ENCODE assay signal across 9 mouse cellular contexts in genomic region chr2:164979749-164980148, GRCm38 (mm10). TPM values are rescaled to one million over a fixed set of nuclear protein-coding genes. Genes with fewer than 3 reads are reported as not detected.
DNase-seq lines count a peak whose midpoint lies in the region; ATAC-seq and TF ChIP-seq lines count a peak whose summit lies in the region.
"Had no signal": no experiment of that assay in that cellular context is flagged by ENCODE, and none has a peak within 500 bp of the region (broad histone marks: within the 10 kb centered on the region; RNA-seq: fewer than 3 reads in every experiment).

No protein-coding gene starts in this region.

- H3K9ac ChIP-seq in hindbrain, embryonic 11.5 days (ENCODE audit: low read depth, low read length), result no peak overlapping the region
- no peak overlapping the region for H3K9ac ChIP-seq in hindbrain, embryonic 14.5 days
- H3K9ac ChIP-seq in CH12.LX (ENCODE audit: insufficient read depth, low read depth), result no peak overlapping the region
- no peak overlapping the region for H3K9ac ChIP-seq in lung, embryonic 14.5 days
- H3K9ac ChIP-seq: liver, embryonic 15.5 days had no signal

- H3K4me3 ChIP-seq in hindbrain, embryonic 11.5 days (ENCODE audit: low read depth, low read length), result no peak overlapping the region
- no peak overlapping the region for H3K4me3 ChIP-seq in hindbrain, embryonic 14.5 days (replicated peaks; ENCODE audit: low read length)
- H3K4me3 ChIP-seq in CH12.LX (replicated peaks in 1 of 3; ENCODE audit: low read depth in 2 of 3, low read length in 2 of 3, poor library complexity in 1 of 3), result no peak overlapping the region
- no peak overlapping the region for H3K4me3 ChIP-seq in lung, embryonic 14.5 days (ENCODE audit: low read depth, low read length)
- H3K4me3 ChIP-seq: liver, embryonic 15.5 days had no signal

- WGBS in hindbrain, embryonic 11.5 days, result 24% methylated on average over 7 of the region's 7 CpGs
- 24% methylated on average over 7 of the region's 7 CpGs for WGBS in hindbrain, embryonic 14.5 days
- 17% methylated on average over 7 of the region's 7 CpGs for WGBS in lung, embryonic 14.5 days

- no peak overlapping the region for H3K27ac ChIP-seq in hindbrain, embryonic 11.5 days (ENCODE audit: low read depth, low read length)
- H3K27ac ChIP-seq in hindbrain, embryonic 14.5 days, result no peak overlapping the region
- H3K27ac ChIP-seq in CH12.LX (ENCODE audit: insufficient read depth, low read depth), result no peak overlapping the region
- no peak overlapping the region for H3K27ac ChIP-seq in lung, embryonic 14.5 days (ENCODE audit: low read depth)
- H3K27ac ChIP-seq: liver, embryonic 15.5 days had no signal

- TF ChIP-seq EP300 in CH12.LX (IDR thresholded peaks at IDR 0.05; ENCODE audit: low read length), result no peak

- no peak for TF ChIP-seq POLR2A in CH12.LX (IDR thresholded peaks at IDR 0.05; ENCODE audit: low read depth, low read length)

- no peaks in the 10 kb centered on the region for H3K79me2 ChIP-seq in CH12.LX (replicated peaks; ENCODE audit: control insufficient read depth, extremely low read depth, insufficient read depth, poor library complexity, severe bottlenecking)

- H3K36me3 ChIP-seq in hindbrain, embryonic 11.5 days (ENCODE audit: control insufficient read depth, insufficient read depth, low read length), result no peaks in the 10 kb centered on the region
- H3K36me3 ChIP-seq in hindbrain, embryonic 14.5 days (replicated peaks; ENCODE audit: control insufficient read depth, insufficient read depth), result peaks cover 34% of the 10 kb centered on the region
- H3K36me3 ChIP-seq in CH12.LX (replicated peaks in 1 of 2; ENCODE audit: control insufficient read depth in 1 of 2, insufficient read depth in 1 of 2, low read length in 1 of 2), result no peaks in the 10 kb centered on the region
- H3K36me3 ChIP-seq in lung, embryonic 14.5 days (ENCODE audit: insufficient read depth), result no peaks in the 10 kb centered on the region
- H3K36me3 ChIP-seq: liver, embryonic 15.5 days had no signal

- intact Hi-C loops in left cerebral cortex, postnatal 25 days (cut with DNase I), result no loop called here

- H3K4me1 ChIP-seq in hindbrain, embryonic 11.5 days (replicated peaks; ENCODE audit: control insufficient read depth, insufficient read depth, low read length), result no peaks in the 10 kb centered on the region
- H3K4me1 ChIP-seq in hindbrain, embryonic 14.5 days (replicated peaks; ENCODE audit: control insufficient read depth, insufficient read depth, low read length), result no peaks in the 10 kb centered on the region
- H3K4me1 ChIP-seq in CH12.LX (ENCODE audit: control insufficient read depth in 1 of 2, insufficient read depth in 2 of 2), result peaks cover 0 to 3% of the 10 kb centered on the region in 2 experiments; a peak in 2 of 4 replicates
- H3K4me1 ChIP-seq in lung, embryonic 14.5 days (ENCODE audit: insufficient read depth), result no peaks in the 10 kb centered on the region
- H3K4me1 ChIP-seq: liver, embryonic 15.5 days had no signal

- no peak overlapping the region for H3K4me2 ChIP-seq in hindbrain, embryonic 11.5 days (replicated peaks; ENCODE audit: low read depth, low read length)
- no peak overlapping the region for H3K4me2 ChIP-seq in hindbrain, embryonic 14.5 days (replicated peaks)
- H3K4me2 ChIP-seq in CH12.LX (ENCODE audit: insufficient read depth, low read depth, poor library complexity, severe bottlenecking), result no peak overlapping the region
- no peak overlapping the region for H3K4me2 ChIP-seq in lung, embryonic 14.5 days
- H3K4me2 ChIP-seq: liver, embryonic 15.5 days had no signal

- dilution Hi-C loops in CH12.LX (cut with MboI; ENCODE audit: extremely low pct_ligation_motif_present, extremely low pct_unique_long_range_greater_than_20kb, low sequenced_read_pairs), result no loop called here

- peak; percentile 71 for DNase-seq in hindbrain, embryonic 11.5 days (ENCODE audit: low spot score)
- no peak for DNase-seq in hindbrain, embryonic 14.5 days (ENCODE audit: low spot score)
- DNase-seq in CH12.LX (ENCODE audit: extremely low read depth), result peak; percentile 72
- peak; percentile 64 to 78 for DNase-seq in adrenal gland, postnatal 36 days
- DNase-seq in lung, embryonic 14.5 days, result peak; percentile 91
- DNase-seq in left cerebral cortex, postnatal 25 days (ENCODE audit: low spot score in 2 of 2), result no peak
- no peak for DNase-seq in frontal cortex, postnatal 25 days (ENCODE audit: low spot score in 2 of 2)

- H3K9me3 ChIP-seq in hindbrain, embryonic 11.5 days (ENCODE audit: control insufficient read depth, low read length), result no peaks in the 10 kb centered on the region
- H3K9me3 ChIP-seq in hindbrain, embryonic 14.5 days (ENCODE audit: control insufficient read depth, low read length), result no peaks in the 10 kb centered on the region
- H3K9me3 ChIP-seq in CH12.LX (replicated peaks; ENCODE audit: low read length), result no peaks in the 10 kb centered on the region
- no peaks in the 10 kb centered on the region for H3K9me3 ChIP-seq in lung, embryonic 14.5 days (ENCODE audit: low read depth, low read length)
- H3K9me3 ChIP-seq: liver, embryonic 15.5 days had no signal

- no peak for TF ChIP-seq RAD21 in CH12.LX (IDR thresholded peaks at IDR 0.05; ENCODE audit: low read depth, low read length)

- 0 out of 2 replicates have a peak, but pooled peaks cover 6% of the 10 kb centered on the region for H3K27me3 ChIP-seq in hindbrain, embryonic 11.5 days (ENCODE audit: control insufficient read depth, insufficient read depth, low read length)
- no peaks in the 10 kb centered on the region for H3K27me3 ChIP-seq in hindbrain, embryonic 14.5 days (ENCODE audit: control insufficient read depth, insufficient read depth, low read length)
- H3K27me3 ChIP-seq in CH12.LX (replicated peaks), result peaks cover 57% of the 10 kb centered on the region
- no peaks in the 10 kb centered on the region for H3K27me3 ChIP-seq in lung, embryonic 14.5 days (ENCODE audit: insufficient read depth, low read length)

- in situ Hi-C loops in CH12.LX (cut with MboI; ENCODE audit: low pct_ligation_motif_present, low pct_unique_long_range_greater_than_20kb, low sequenced_read_pairs), result no loop called here

- TF ChIP-seq CTCF in CH12.LX (conservative IDR thresholded peaks at IDR 0.05 in 1 of 2, IDR thresholded peaks at IDR 0.05 in 1 of 2; ENCODE audit: low read depth in 2 of 2, low read length in 2 of 2), result no peak
- TF ChIP-seq CTCF in lung, embryonic 14.5 days (IDR thresholded peaks at IDR 0.05; ENCODE audit: low read depth), result no peak

- ATAC-seq in hindbrain, embryonic 11.5 days (ENCODE audit: low FRiP score), result no peak
- ATAC-seq in hindbrain, embryonic 14.5 days (ENCODE audit: low FRiP score), result no peak
- no peak for ATAC-seq in lung, embryonic 14.5 days (ENCODE audit: insufficient read depth)
- ATAC-seq in activated CD4-positive, CD25-positive, alpha-beta regulatory T cell, adult 4 months, result no peak

TF ChIP-seq in CH12.LX, 34 proteins besides CTCF, POLR2A, EP300 and RAD21 (continues in another document):
- TF ChIP-seq KAT2A (IDR thresholded peaks at IDR 0.05; ENCODE audit: insufficient replicate concordance, low read length) (no peak), USF1 (IDR thresholded peaks at IDR 0.05; ENCODE audit: low read depth, low read length) (no peak), PAX5 (IDR thresholded peaks at IDR 0.05; ENCODE audit: low read length) (no peak), MAX (IDR thresholded peaks at IDR 0.05; ENCODE audit: low read length) (no peak), ZKSCAN1 (IDR thresholded peaks at IDR 0.05; ENCODE audit: borderline replicate concordance, low read depth, low read length) (no peak), BHLHE40 (IDR thresholded peaks at IDR 0.05; ENCODE audit: low read depth, low read length) (no peak), NELFE (IDR thresholded peaks at IDR 0.05; ENCODE audit: low read depth, low read length) (no peak), HCFC1 (IDR thresholded peaks at IDR 0.05; ENCODE audit: low read depth, low read length) (no peak), GABPA (IDR thresholded peaks at IDR 0.05; ENCODE audit: insufficient replicate concordance, low read depth, low read length) (no peak), ZC3H11A (IDR thresholded peaks at IDR 0.05; ENCODE audit: low read depth, low read length) (no peak)

RNA-seq across cellular contexts. Expression of gene Slc12a5, which starts 19.1 kb away (rescaled TPM):
- polyA plus RNA-seq in hindbrain, embryonic 11.5 days (2014; fragmentation: Nextera tagmentation; extraction: Ambion mirVana), result 7.4 and 7.5 TPM in 2 replicates
- 62.1 and 73.6 TPM in 2 replicates for polyA plus RNA-seq in hindbrain, embryonic 14.5 days (2014; fragmentation: Nextera tagmentation; extraction: Ambion mirVana)
- 0.30 and 0.34 TPM in 2 replicates for total RNA-seq in CH12.LX (2012; rRNA removed)
- total RNA-seq in CH12.LX (2014; rRNA removed), result 0.05 and 0.18 TPM in 2 replicates
- polyA plus RNA-seq in CH12.LX (2012; ENCODE audit: insufficient read length, low read depth), result 0.71 and 0.83 TPM in 2 replicates
- 1 to 10 TPM; 4.3 to 7.9 TPM for total RNA-seq in adrenal gland, postnatal 36 days (2021)
- polyA plus RNA-seq in lung, embryonic 14.5 days (2014; fragmentation: Nextera tagmentation; extraction: Ambion mirVana), result 0.57 and 1.6 TPM in 2 replicates
- under 1 TPM in 1 of 2 experiments, not detected in 1; 0.34 TPM for polyA plus RNA-seq in activated CD4-positive, CD25-positive, alpha-beta regulatory T cell, adult 4 months (2017; shearing (Covaris generic))
- total RNA-seq in left cerebral cortex, postnatal 25 days (2021), result 100 to 1,000 TPM; 546 to 551 TPM

RNA-seq across cellular contexts. Expression of gene Mmp9, which starts 39.2 kb away (rescaled TPM):
- polyA plus RNA-seq in hindbrain, embryonic 11.5 days (2014; fragmentation: Nextera tagmentation; extraction: Ambion mirVana), result 1.3 TPM in 2 replicates
- 28.8 and 33.2 TPM in 2 replicates for polyA plus RNA-seq in hindbrain, embryonic 14.5 days (2014; fragmentation: Nextera tagmentation; extraction: Ambion mirVana)
- total RNA-seq in CH12.LX (2012; rRNA removed) (not detected in 2 replicates), CH12.LX (2014; rRNA removed) (not detected in 2 replicates)
- not detected in 2 replicates for polyA plus RNA-seq in CH12.LX (2012; ENCODE audit: insufficient read length, low read depth)
- total RNA-seq in adrenal gland, postnatal 36 days (2021), result under 1 TPM; 0.56 to 0.60 TPM
- polyA plus RNA-seq in lung, embryonic 14.5 days (2014; fragmentation: Nextera tagmentation; extraction: Ambion mirVana), result 0.24 and 0.25 TPM in 2 replicates
- 1 to 10 TPM in 1 of 2 experiments, under 1 TPM in 1; 0.78 to 1.4 TPM for polyA plus RNA-seq in activated CD4-positive, CD25-positive, alpha-beta regulatory T cell, adult 4 months (2017; shearing (Covaris generic))
- 1 to 10 TPM; 1.9 to 2.0 TPM for total RNA-seq in left cerebral cortex, postnatal 25 days (2021)

RNA-seq across cellular contexts. Expression of gene Ncoa5, which starts 54.9 kb away (rescaled TPM):
- polyA plus RNA-seq in hindbrain, embryonic 11.5 days (2014; fragmentation: Nextera tagmentation; extraction: Ambion mirVana), result 79.0 and 79.5 TPM in 2 replicates
- polyA plus RNA-seq in hindbrain, embryonic 14.5 days (2014; fragmentation: Nextera tagmentation; extraction: Ambion mirVana), result 83.1 and 89.0 TPM in 2 replicates
- 20.1 and 26.5 TPM in 2 replicates for total RNA-seq in CH12.LX (2012; rRNA removed)
- total RNA-seq in CH12.LX (2014; rRNA removed), result 18.6 and 18.9 TPM in 2 replicates
- 45.1 and 46.4 TPM in 2 replicates for polyA plus RNA-seq in CH12.LX (2012; ENCODE audit: insufficient read length, low read depth)
- 10 to 100 TPM; 28.9 to 36.0 TPM for total RNA-seq in adrenal gland, postnatal 36 days (2021)
- polyA plus RNA-seq in lung, embryonic 14.5 days (2014; fragmentation: Nextera tagmentation; extraction: Ambion mirVana), result 72.8 and 81.6 TPM in 2 replicates
- 10 to 100 TPM; 21.6 to 34.8 TPM for polyA plus RNA-seq in activated CD4-positive, CD25-positive, alpha-beta regulatory T cell, adult 4 months (2017; shearing (Covaris generic))
- 10 to 100 TPM; 53.8 to 56.3 TPM for total RNA-seq in left cerebral cortex, postnatal 25 days (2021)

Comparison
In these comparisons a context has a peak if more than half of its experiments do, and no peak if none do; other contexts are left out.
1. DNase-seq: peak in hindbrain, embryonic 11.5 days (single experiment), CH12.LX (single experiment), adrenal gland, postnatal 36 days (2 of 2) and lung, embryonic 14.5 days (single experiment); none in hindbrain, embryonic 14.5 days (single experiment), left cerebral cortex, postnatal 25 days (0 of 2) and frontal cortex, postnatal 25 days (0 of 2).
2. RNA of gene Mmp9, which starts 39.2 kb away (polyA plus RNA-seq): 28.8 to 33.2 TPM in hindbrain, embryonic 14.5 days; 0.78 to 1.4 TPM in activated CD4-positive, CD25-positive, alpha-beta regulatory T cell, adult 4 months, 1.3 TPM in hindbrain, embryonic 11.5 days, 0.24 to 0.25 TPM in lung, embryonic 14.5 days and not detected in CH12.LX; every median in the first group is over 10 times any median in the second.